Mouse (Mus musculus) G1E-ER4 (cell line): ENCODE data around the gene Cfdp1. TPM values are rescaled to one million over a fixed set of nuclear protein-coding genes. Genes with fewer than 3 reads are reported as not detected.

Source experiments
- GATA1 ChIP-seq: IDR thresholded peaks from one replicate; pipeline ENCODE4 v1.8.0; 2012; ENCODE audit warnings: low read length, inconsistent platforms
- polyA plus RNA-seq: library from polyadenylated mRNA; stranded (reverse); fragments of >175 nt; gene quantifications from 2 replicates; pipeline ENCODE4 v1.2.3, GENCODE M21; 2012

Cfdp1 gene
- polyA plus RNA-seq: 9.5 and 12.8 TPM in 2 replicates

DNA sequence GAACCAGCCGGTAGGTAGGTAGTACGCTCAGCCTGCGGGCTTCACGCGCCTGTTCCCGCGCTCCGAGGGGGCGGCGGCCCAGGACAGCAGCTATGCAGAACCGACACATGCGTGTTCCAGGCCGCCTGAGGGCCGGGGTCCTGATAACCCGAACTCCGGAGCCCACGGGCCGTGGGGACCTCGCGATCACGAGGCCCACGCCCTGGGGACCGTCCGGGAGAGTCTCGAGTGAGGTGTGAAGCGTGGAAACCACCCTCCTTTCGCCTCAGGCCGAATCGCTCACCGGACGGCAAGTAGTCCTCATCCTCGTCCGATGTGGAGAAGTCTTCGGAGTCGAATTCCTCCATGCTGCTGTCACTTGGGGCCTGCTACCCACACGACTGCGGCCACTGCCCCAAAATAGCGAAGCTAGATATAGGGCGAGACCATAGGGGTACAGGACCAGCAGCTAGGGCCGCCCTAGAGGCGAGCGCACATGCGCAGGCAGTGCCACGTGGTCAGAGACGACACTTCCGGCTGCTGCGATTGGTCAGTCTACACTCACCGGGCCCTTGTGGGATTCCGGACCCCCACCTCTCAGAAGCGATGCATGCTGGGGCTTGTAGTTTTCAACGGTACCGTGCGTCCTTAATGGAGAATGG, at the start of gene Cfdp1:
TSS of gene Cfdp1 (minus strand) at position 431 of the 641 bp plus-strand sequence.
- TF ChIP-seq GATA1: no peak

DNA sequence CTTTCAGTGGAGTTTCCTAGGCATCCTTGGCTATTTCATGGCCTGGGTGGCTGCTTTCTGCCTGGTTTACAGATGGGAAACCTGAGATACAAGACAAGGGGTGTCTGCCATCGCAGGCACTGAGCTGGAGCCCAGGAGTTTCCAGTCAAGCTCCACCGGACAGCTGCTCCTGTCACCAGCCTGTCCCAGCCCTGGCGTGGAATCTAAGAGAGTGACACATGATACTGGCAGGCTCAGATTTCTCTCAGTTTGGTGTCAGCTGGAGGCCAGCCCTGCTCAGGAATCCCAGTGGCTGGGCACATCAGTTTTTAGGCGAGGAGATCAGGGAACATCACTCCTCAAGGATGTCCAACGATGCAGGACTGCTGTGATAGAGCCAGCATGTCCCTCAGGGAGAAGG, 48.0 kb upstream of the Cfdp1 start:
- no peak for TF ChIP-seq GATA1

DNA sequence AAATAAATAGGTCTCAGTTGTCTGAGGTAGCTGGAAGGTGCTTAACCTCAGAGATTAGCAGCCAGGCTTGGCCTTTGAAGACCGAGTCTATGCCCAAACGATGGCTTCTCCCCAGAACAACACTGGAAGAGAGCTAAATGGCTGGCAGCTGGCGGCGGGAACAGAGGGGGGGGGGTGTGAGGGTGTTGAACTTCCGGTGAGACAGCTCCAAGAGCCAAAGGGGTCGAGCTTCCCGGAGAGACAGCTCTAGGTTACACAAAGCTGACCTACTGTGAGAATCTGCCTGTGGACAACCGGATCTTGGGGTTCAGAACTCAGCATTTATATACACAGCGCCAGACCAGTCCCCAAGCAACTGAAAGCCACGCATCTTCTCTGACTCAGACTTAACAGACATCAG, 44.5 kb upstream of the Cfdp1 start:
- no peak for TF ChIP-seq GATA1

GRCm38 (mm10) chr8:111894955-111895354, 40.9 kb upstream of the Cfdp1 start:
- TF ChIP-seq GATA1: no peak

DNA sequence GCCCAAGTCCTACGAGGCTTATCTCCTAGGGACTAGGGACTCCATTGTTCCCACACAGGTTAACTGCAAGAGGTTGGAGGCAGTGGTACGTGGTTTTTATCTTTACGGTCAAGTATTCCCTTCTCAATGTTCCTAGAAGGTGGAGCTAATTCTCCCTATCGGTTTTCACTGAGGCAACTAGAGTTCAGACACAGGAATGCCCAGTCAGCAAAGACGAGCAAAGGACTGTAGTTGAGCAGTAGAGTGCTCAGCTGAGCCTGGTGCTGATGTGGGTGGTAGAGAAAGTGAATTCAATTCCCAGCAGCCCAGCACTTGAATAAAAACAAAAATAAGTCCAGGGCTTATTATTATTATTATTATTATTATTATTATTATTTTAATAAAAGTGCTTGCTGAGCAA, 38.5 kb upstream of the Cfdp1 start:
- TF ChIP-seq GATA1: no peak

- no peak for TF ChIP-seq GATA1
Measured at GRCm38 (mm10) chr8:111891983-111892382, 37.9 kb upstream of the Cfdp1 start.

DNA sequence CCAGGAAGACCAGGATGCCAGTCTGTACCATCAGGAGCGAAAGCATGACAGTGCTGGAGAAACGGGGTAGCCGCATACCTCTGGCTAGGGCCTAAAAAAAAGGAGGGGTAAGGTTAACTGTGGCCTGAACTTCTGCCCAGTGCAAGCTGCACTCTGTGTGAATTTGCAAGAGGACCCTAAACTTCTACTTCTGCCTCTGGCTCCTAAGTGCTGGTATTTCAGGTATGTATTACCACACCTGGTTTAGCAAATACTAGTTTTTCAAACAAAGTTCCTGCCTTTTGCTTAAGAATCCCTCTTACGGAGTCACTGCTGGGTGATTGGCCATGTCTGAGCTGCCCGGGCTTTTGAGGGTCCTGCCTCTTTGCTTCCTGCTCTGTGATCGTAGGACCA, 36.8 kb upstream of the Cfdp1 start:
- no peak for TF ChIP-seq GATA1

DNA sequence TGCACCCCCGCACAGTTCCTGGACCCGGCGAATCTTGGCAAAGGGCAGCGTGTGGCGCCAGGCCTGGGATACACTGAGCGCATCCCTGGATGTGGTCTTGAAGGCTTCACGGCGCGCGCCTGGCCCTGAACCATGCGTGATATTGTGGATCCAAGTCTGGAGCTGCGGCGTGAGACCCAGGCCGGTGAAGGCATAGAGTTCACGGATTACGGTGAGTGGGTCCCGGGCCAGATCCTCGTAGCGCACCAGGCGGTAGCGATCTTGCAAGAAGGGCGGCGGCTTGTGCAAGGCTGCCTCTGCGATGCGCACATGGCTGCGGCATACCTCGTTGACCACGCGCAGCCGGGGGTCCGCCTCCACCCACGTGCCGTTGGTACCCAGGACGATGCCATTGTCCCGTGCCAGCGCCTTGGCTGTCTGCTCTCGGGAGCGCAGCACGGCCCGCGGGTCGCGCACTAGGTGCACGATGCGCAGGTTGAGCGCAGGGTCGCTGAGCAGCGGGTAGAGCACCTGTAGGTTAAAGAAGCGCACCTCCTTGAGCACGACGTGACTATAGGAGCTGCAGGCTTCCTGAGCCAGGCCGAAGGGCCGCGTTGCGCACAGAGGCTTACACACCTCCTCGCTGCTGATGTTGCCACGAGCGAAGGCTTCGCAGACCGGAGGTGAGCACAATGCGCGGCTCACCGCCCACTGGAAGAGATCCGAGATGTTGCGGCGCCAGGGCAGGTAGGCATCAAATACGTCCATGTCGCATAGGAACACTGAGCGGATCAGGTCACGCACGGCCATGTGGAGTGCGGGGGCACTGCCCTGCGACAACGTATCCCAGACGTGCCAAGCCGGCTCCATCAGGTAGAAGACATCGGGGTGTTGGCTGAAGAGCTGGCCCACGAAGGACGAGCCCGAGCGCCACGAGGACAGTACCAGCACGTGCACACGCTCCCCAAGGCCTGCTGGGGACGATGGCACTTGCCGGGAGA, 36.1 kb upstream of the Cfdp1 start:
- no peak for TF ChIP-seq GATA1

DNA sequence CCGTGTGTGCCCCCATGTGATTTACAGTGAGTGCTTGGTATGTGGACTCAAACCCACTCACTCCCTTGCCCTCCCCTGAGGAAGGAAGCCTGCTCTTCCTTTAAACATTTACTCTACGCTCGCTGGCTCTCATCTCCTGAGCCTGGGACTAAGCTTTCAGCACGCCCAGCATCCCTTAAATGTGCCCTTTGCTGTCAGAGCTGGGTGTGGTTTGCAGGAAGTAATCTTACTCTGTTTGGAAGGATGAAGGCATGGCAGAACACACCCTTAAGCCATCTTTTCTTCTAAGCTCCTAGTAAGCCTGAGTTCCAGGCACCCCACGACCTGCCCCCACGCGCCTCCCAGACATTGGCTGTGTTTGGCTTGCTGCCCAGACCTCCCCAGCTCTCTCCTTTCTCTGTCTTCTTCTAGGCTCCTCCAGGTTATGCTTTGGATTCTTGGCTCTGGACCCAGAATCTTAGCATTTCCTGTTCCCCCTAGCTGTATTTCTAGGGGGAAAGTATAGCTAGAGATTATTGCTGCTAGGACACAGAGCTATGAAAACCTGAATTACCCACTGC, 34.1 kb upstream of the Cfdp1 start:
- no peak for TF ChIP-seq GATA1

- TF ChIP-seq GATA1: no peak
Measured at GRCm38 (mm10) chr8:111887479-111887878, 33.4 kb upstream of the Cfdp1 start.

GRCm38 (mm10) chr8:111883615-111884014, 29.5 kb upstream of the Cfdp1 start:
- TF ChIP-seq GATA1: no peak

GRCm38 (mm10) chr8:111881591-111881990, 27.5 kb upstream of the Cfdp1 start:
- no peak for TF ChIP-seq GATA1

DNA sequence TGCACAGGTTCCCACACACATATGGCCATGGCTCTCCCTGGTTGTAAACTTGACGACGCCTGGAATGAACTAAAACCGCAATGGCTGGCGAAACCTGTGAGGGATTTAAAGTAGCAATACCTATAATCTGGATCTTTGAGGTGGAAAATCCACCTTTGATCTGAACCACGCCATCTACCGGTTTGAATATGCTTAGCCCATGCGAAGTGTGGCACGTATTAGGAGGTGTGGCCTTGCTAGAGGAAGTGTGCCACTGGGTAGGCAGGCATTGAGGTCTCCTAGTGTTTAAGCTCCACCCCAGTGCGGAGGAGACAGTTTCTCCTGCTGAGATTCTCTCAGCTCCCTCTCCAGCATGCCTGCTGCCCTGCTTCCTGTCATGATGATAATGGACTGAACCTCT, 23.6 kb upstream of the Cfdp1 start:
- TF ChIP-seq GATA1: no peak

GRCm38 (mm10) chr8:111876355-111876948, 22.4 kb upstream of the Cfdp1 start, which contains the start of gene Tmem170:
Tmem170 (minus strand) TSS chr8:111876750.
- TF ChIP-seq GATA1: no peak

- no peak for TF ChIP-seq GATA1
Measured at GRCm38 (mm10) chr8:111875758-111876157, 21.7 kb upstream of the Cfdp1 start.

GRCm38 (mm10) chr8:111871278-111871677, 17.2 kb upstream of the Cfdp1 start:
- TF ChIP-seq GATA1: no peak

DNA sequence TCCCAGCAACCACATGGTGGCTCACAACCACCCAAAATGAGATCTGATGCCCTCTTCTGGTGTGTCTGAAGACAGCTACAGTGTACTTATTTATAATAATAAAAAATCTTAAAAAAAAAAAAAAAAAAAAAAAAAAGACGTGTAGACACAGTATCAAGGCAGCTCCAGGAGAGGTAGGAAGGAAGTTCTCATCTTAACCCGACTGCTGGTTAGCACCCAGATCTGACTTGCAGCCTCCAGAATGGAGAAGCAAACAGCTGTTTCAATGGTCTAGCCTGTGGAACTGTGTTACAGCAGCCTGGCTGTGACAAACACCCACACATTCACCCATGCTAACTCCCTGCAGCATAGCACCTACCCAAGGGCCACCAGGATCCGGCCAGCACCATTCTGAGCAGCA, 16.3 kb upstream of the Cfdp1 start:
- no peak for TF ChIP-seq GATA1
